Mouse (Mus musculus) neural tube, embryonic 10.5 days (tissue): Measurements from ENCODE around the gene Doxl2.

Source experiments
- DNase-seq: peaks from one replicate; pipeline ENCODE4 v3.0.0-alpha.2; 2017; ENCODE audit warnings: low spot score; ENCODE audit errors: extremely low spot score

The Doxl2 gene

GRCm38 (mm10) chr6:49009161-49009555, 34.4 kb downstream of the Doxl2 start:
- DNase-seq, result no peak

GRCm38 (mm10) chr6:49009665-49010064, 34.9 kb downstream of the Doxl2 start:
- DNase-seq, result no peak

- no peak for DNase-seq
These were observed 36.4 kb downstream of the Doxl2 start for GRCm38 (mm10) chr6:49011191-49011590.

GRCm38 (mm10) chr6:49013023-49013422, 38.3 kb downstream of the Doxl2 start:
- DNase-seq, result no peak

GRCm38 (mm10) chr6:49013458-49013857, 38.7 kb downstream of the Doxl2 start:
- DNase-seq, result no peak

- no peak for DNase-seq
These were observed 42.4 kb downstream of the Doxl2 start for GRCm38 (mm10) chr6:49017150-49017549.

- no peak for DNase-seq
These were observed 44.6 kb downstream of the Doxl2 start for GRCm38 (mm10) chr6:49019341-49019740.

- DNase-seq, result no peak
These were observed 46.6 kb downstream of the Doxl2 start for GRCm38 (mm10) chr6:49021141-49022012.

GRCm38 (mm10) chr6:49022384-49022783, 47.6 kb downstream of the Doxl2 start:
- no peak for DNase-seq

- DNase-seq, result no peak
These were observed 48.6 kb downstream of the Doxl2 start for GRCm38 (mm10) chr6:49023315-49023714.

GRCm38 (mm10) chr6:49025290-49025689, 50.5 kb downstream of the Doxl2 start:
- DNase-seq, result no peak

- no peak for DNase-seq
These were observed 51.7 kb downstream of the Doxl2 start for GRCm38 (mm10) chr6:49026496-49026895.

- no peak for DNase-seq
These were observed 53.3 kb downstream of the Doxl2 start for GRCm38 (mm10) chr6:49028019-49028418.
